Mouse (Mus musculus): ENCODE results near the gene Btbd18.

- TF ChIP-seq CTCF (IDR thresholded peaks at IDR 0.05) (no peak), POLR2A (IDR thresholded peaks at IDR 0.05; ENCODE audit: insufficient read depth, low read depth, low read length) (no peak)
Observed at GRCm38 (mm10) chr2:84666081-84666480, 7.2 kb downstream of the Btbd18 start.

Data from heart, adult 2 months (tissue).